Mouse (Mus musculus) neural tube, embryonic 15.5 days (tissue): ENCODE measurements around the gene Acvr1b. TPM values are rescaled to one million over a fixed set of nuclear protein-coding genes. Genes with fewer than 3 reads are reported as not detected.

Experiments used
- ATAC-seq: fragments of 200-750 bp; cut with Nextera tagmentation; 2 replicates; pipeline ENCODE4 v1.8.0; 2017; ENCODE audit warnings: mild to moderate bottlenecking, moderate TSS enrichment, moderate library complexity; ENCODE audit not compliant: low FRiP score
- H3K27ac ChIP-seq: fragments of 300-500 bp; sonication (generic); replicated peaks from 2 replicates; pipeline ENCODE4 v1.5.1; 2015; ENCODE audit warnings: mild to moderate bottlenecking, inconsistent platforms
- H3K27me3 ChIP-seq: fragments of 300-500 bp; sonication (generic); replicated peaks from 2 replicates; pipeline ENCODE4 v1.6.1; 2015; ENCODE audit warnings: inconsistent platforms
- H3K36me3 ChIP-seq: fragments of 300-500 bp; sonication (generic); 2 replicates; pipeline ENCODE4 v1.6.1; 2015; ENCODE audit warnings: inconsistent platforms
- H3K4me1 ChIP-seq: fragments of 300-500 bp; sonication (generic); 2 replicates; pipeline ENCODE4 v1.6.1; 2015; ENCODE audit warnings: inconsistent platforms
- H3K4me2 ChIP-seq: fragments of 300-500 bp; sonication (generic); 2 replicates; pipeline ENCODE4 v1.6.1; 2015; ENCODE audit warnings: inconsistent platforms, mild to moderate bottlenecking, moderate library complexity
- H3K4me3 ChIP-seq: fragments of 300-500 bp; sonication (generic); replicated peaks from 2 replicates; pipeline ENCODE4 v1.5.1; 2015; ENCODE audit warnings: mild to moderate bottlenecking, inconsistent platforms
- H3K9ac ChIP-seq: fragments of 300-500 bp; sonication (generic); replicated peaks from 2 replicates; pipeline ENCODE4 v1.6.1; 2015; ENCODE audit warnings: mild to moderate bottlenecking, inconsistent platforms
- H3K9me3 ChIP-seq: fragments of 300-500 bp; sonication (generic); replicated peaks from 2 replicates; pipeline ENCODE4 v1.6.1; 2016; ENCODE audit warnings: inconsistent platforms
- WGBS: fragments of 180-500 bp; shearing (Covaris S2); methylation state at CpG from one replicate; pipeline ENCODE4 v1.1.7; 2015; ENCODE audit warnings: mixed read lengths; 5-methylcytosine and 5-hydroxymethylcytosine counted together
- polyA plus RNA-seq: library from polyadenylated mRNA; unstranded; fragments of >200 nt; fragmentation: Nextera tagmentation; extraction: Ambion mirVana; gene quantifications from 2 replicates; pipeline ENCODE4 v1.2.1, GENCODE M21; 2015

The Acvr1b gene
- polyA plus RNA-seq, 1 experiment from 2014 or later = 23.1 TPM

GRCm38 (mm10) chr15:101246231-101247154 is 72.6 kb downstream of the Acvr1b start:
- WGBS = 2% methylated on average over 56 of the region's 56 CpGs

GRCm38 (mm10) chr15:101247155-101247498 is 73.3 kb downstream of the Acvr1b start:
- peak overlapping the region; percentile 86; the same call in 1 of the 2 replicates for H3K27ac ChIP-seq
- no peak for ATAC-seq
- peak overlapping the region; percentile 72 for H3K4me2 ChIP-seq
- H3K4me3 ChIP-seq = peak overlapping the region; percentile 51
- WGBS = 93% methylated on average over 1 of the region's 1 CpGs
- H3K9ac ChIP-seq = peak overlapping the region; percentile 55
- H3K4me1 ChIP-seq = peaks cover 12% of the 10 kb centered on the region
- H3K9me3 ChIP-seq = no peaks in the 10 kb centered on the region
- 0 out of 2 replicates have a peak, but pooled peaks cover 5% of the 10 kb centered on the region for H3K27me3 ChIP-seq
- no peaks in the 10 kb centered on the region for H3K36me3 ChIP-seq

More at GRCm38 (mm10) chr15:101246231-101247154, 72.6 kb downstream of the Acvr1b start:
- H3K36me3 ChIP-seq = no peaks in the 10 kb centered on the region
- H3K9me3 ChIP-seq = no peaks in the 10 kb centered on the region
- peak overlapping the region; percentile 72 for H3K4me2 ChIP-seq
- H3K27ac ChIP-seq = peak overlapping the region; percentile 86
- H3K9ac ChIP-seq = peak overlapping the region; percentile 60
- H3K4me1 ChIP-seq = peaks cover 14% of the 10 kb centered on the region
- H3K4me3 ChIP-seq = peak overlapping the region; percentile 51
- ATAC-seq = peak; percentile 98
- H3K27me3 ChIP-seq = 0 out of 2 replicates have a peak, but pooled peaks cover 5% of the 10 kb centered on the region

GRCm38 (mm10) chr15:101248029-101248710 is 74.3 kb downstream of the Acvr1b start:
- Histone ChIP-seq H3K27ac (no peak overlapping the region), H3K4me1 (peaks cover 12% of the 10 kb centered on the region), H3K9me3 (no peaks in the 10 kb centered on the region), H3K4me3 (no peak overlapping the region), H3K4me2 (no peak overlapping the region), H3K9ac (0 out of 2 replicates have a peak overlapping the region, but pooled peaks have one; percentile 2), H3K36me3 (no peaks in the 10 kb centered on the region), H3K27me3 (no peaks in the 10 kb centered on the region)
- 75% methylated on average over 5 of the region's 5 CpGs for WGBS
- ATAC-seq = no peak

GRCm38 (mm10) chr15:101250220-101250800 is 76.4 kb downstream of the Acvr1b start:
- H3K9me3 ChIP-seq = no peaks in the 10 kb centered on the region
- no peaks in the 10 kb centered on the region for H3K27me3 ChIP-seq
- no peak overlapping the region for H3K4me2 ChIP-seq
- peaks cover 25% of the 10 kb centered on the region for H3K4me1 ChIP-seq
- no peak overlapping the region for H3K4me3 ChIP-seq
- WGBS = 81% methylated on average over 9 of the region's 9 CpGs
- no peaks in the 10 kb centered on the region for H3K36me3 ChIP-seq
- no peak overlapping the region for H3K9ac ChIP-seq
- no peak for ATAC-seq
- H3K27ac ChIP-seq = no peak overlapping the region

GRCm38 (mm10) chr15:101251930-101252329 is 78.1 kb downstream of the Acvr1b start:
- WGBS = 89% methylated on average over 5 of the region's 5 CpGs
- H3K4me2 ChIP-seq = no peak overlapping the region

GRCm38 (mm10) chr15:101252614-101253013 is 78.7 kb downstream of the Acvr1b start:
- no peak overlapping the region for H3K9ac ChIP-seq
- ATAC-seq = no peak
- no peak overlapping the region for H3K4me2 ChIP-seq
- H3K27ac ChIP-seq = no peak overlapping the region
- 86% methylated on average over 6 of the region's 6 CpGs for WGBS
- no peaks in the 10 kb centered on the region for H3K9me3 ChIP-seq
- H3K4me1 ChIP-seq = peaks cover 12% of the 10 kb centered on the region
- H3K36me3 ChIP-seq = no peaks in the 10 kb centered on the region
- H3K4me3 ChIP-seq = no peak overlapping the region
- H3K27me3 ChIP-seq = no peaks in the 10 kb centered on the region

More at GRCm38 (mm10) chr15:101251930-101252329, 78.1 kb downstream of the Acvr1b start:
- ATAC-seq = no peak
- Histone ChIP-seq H3K27ac (no peak overlapping the region), H3K36me3 (no peaks in the 10 kb centered on the region), H3K9me3 (no peaks in the 10 kb centered on the region), H3K4me1 (peaks cover 17% of the 10 kb centered on the region), H3K9ac (no peak overlapping the region), H3K27me3 (no peaks in the 10 kb centered on the region), H3K4me3 (no peak overlapping the region)

- Histone ChIP-seq H3K4me1 (peaks cover 12% of the 10 kb centered on the region), H3K27ac (peak overlapping the region; percentile 64), H3K9me3 (no peaks in the 10 kb centered on the region), H3K4me3 (peak overlapping the region; percentile 58), H3K9ac (peak overlapping the region; percentile 82), H3K27me3 (no peaks in the 10 kb centered on the region), H3K4me2 (peak overlapping the region; percentile 83), H3K36me3 (no peaks in the 10 kb centered on the region)
- no peak for ATAC-seq
- 23% methylated on average over 3 of the region's 3 CpGs for WGBS
Measured at GRCm38 (mm10) chr15:101253563-101253885, 79.7 kb downstream of the Acvr1b start.

GRCm38 (mm10) chr15:101253886-101254795 is 80.3 kb downstream of the Acvr1b start, which contains the start of gene Nr4a1:
Gene Nr4a1 (plus strand): TSS chr15:101254269.
- peak within 1 kb of the TSS; percentile 58 for H3K4me3 ChIP-seq
- H3K36me3 ChIP-seq = no peaks in the 10 kb centered on the region
- peak within 1 kb of the TSS; percentile 82 for H3K9ac ChIP-seq
- peak; percentile 77 for ATAC-seq
- peaks cover 12% of the 10 kb centered on the region for H3K4me1 ChIP-seq
- peak within 1 kb of the TSS; percentile 64 for H3K27ac ChIP-seq
- H3K4me2 ChIP-seq = peak within 1 kb of the TSS; percentile 83
- no peaks in the 10 kb centered on the region for H3K27me3 ChIP-seq
- no peaks in the 10 kb centered on the region for H3K9me3 ChIP-seq
- WGBS = 2% methylated on average over 74 of the region's 82 CpGs

GRCm38 (mm10) chr15:101255842-101256462 is 82.1 kb downstream of the Acvr1b start:
- H3K4me2 ChIP-seq = no peak overlapping the region
- peaks cover 16% of the 10 kb centered on the region for H3K4me1 ChIP-seq
- H3K27me3 ChIP-seq = no peaks in the 10 kb centered on the region
- WGBS = 85% methylated on average over 7 of the region's 7 CpGs
- no peak overlapping the region for H3K4me3 ChIP-seq
- ATAC-seq = no peak
- no peak overlapping the region for H3K27ac ChIP-seq
- no peaks in the 10 kb centered on the region for H3K9me3 ChIP-seq
- H3K36me3 ChIP-seq = no peaks in the 10 kb centered on the region
- no peak overlapping the region for H3K9ac ChIP-seq

- WGBS = 85% methylated on average over 14 of the region's 14 CpGs
- Histone ChIP-seq H3K27ac (no peak overlapping the region), H3K4me1 (peaks cover 16% of the 10 kb centered on the region), H3K36me3 (no peaks in the 10 kb centered on the region), H3K27me3 (no peaks in the 10 kb centered on the region), H3K4me3 (no peak overlapping the region), H3K9me3 (no peaks in the 10 kb centered on the region), H3K4me2 (no peak overlapping the region), H3K9ac (no peak overlapping the region)
- ATAC-seq = no peak
Measured at GRCm38 (mm10) chr15:101256463-101257206, 82.8 kb downstream of the Acvr1b start.
